In genomic region chr13:19438040-19438439, GRCm38 (mm10) we compare ENCODE assay signal across 9 mouse cellular contexts. TPM values are rescaled to one million over a fixed set of nuclear protein-coding genes. Genes with fewer than 3 reads are reported as not detected.
A peak's percentile ranks its signal among the peaks of the same experiment; 100 is the strongest.
DNase-seq lines count a peak whose midpoint lies in the region; ATAC-seq lines count a peak whose summit lies in the region.
"Had no signal": no experiment of that assay in that cellular context is flagged by ENCODE, and none has a peak within 500 bp of the region (broad histone marks: within the 10 kb centered on the region; RNA-seq: fewer than 3 reads in every experiment).

No protein-coding gene starts in this region.

- H3K9ac ChIP-seq in forebrain, embryonic 14.5 days (ENCODE audit: low read length), result no peak overlapping the region
- no peak overlapping the region for H3K9ac ChIP-seq in midbrain, embryonic 12.5 days (replicated peaks)

- H3K9me3 ChIP-seq in forebrain, embryonic 14.5 days (replicated peaks; ENCODE audit: control insufficient read depth, low read length), result no peaks in the 10 kb centered on the region
- no peaks in the 10 kb centered on the region for H3K9me3 ChIP-seq in midbrain, embryonic 12.5 days

- no peaks in the 10 kb centered on the region for H3K36me3 ChIP-seq in forebrain, embryonic 14.5 days (ENCODE audit: control insufficient read depth, insufficient read depth, low read length)
- H3K36me3 ChIP-seq in midbrain, embryonic 12.5 days, result no peaks in the 10 kb centered on the region

- peak; percentile 60 for ATAC-seq in forebrain, embryonic 14.5 days
- peak; percentile 63 for ATAC-seq in midbrain, embryonic 12.5 days (ENCODE audit: low FRiP score, low read depth)

- no peak overlapping the region for H3K4me2 ChIP-seq in forebrain, embryonic 14.5 days (ENCODE audit: low read length)
- H3K4me2 ChIP-seq in midbrain, embryonic 12.5 days (replicated peaks), result no peak overlapping the region

- no peak overlapping the region for H3K27ac ChIP-seq in forebrain, embryonic 14.5 days (ENCODE audit: low read depth, low read length)
- H3K27ac ChIP-seq in midbrain, embryonic 12.5 days (replicated peaks), result no peak overlapping the region

- H3K4me3 ChIP-seq in forebrain, embryonic 14.5 days (ENCODE audit: low read depth, low read length), result no peak overlapping the region
- no peak overlapping the region for H3K4me3 ChIP-seq in midbrain, embryonic 12.5 days
- H3K4me3 ChIP-seq: erythroblast, embryonic 14.5 days had no signal

- WGBS in forebrain, embryonic 14.5 days, result 75% methylated on average over 10 of the region's 10 CpGs
- WGBS in midbrain, embryonic 12.5 days, result 79% methylated on average over 10 of the region's 10 CpGs

- H3K27me3 ChIP-seq in forebrain, embryonic 14.5 days (replicated peaks; ENCODE audit: control insufficient read depth, insufficient read depth, low read length), result no peaks in the 10 kb centered on the region
- H3K27me3 ChIP-seq in midbrain, embryonic 12.5 days, result no peaks in the 10 kb centered on the region

- H3K4me1 ChIP-seq in forebrain, embryonic 14.5 days (ENCODE audit: control insufficient read depth, insufficient read depth, low read length), result no peaks in the 10 kb centered on the region
- H3K4me1 ChIP-seq in midbrain, embryonic 12.5 days, result no peaks in the 10 kb centered on the region

- peak; percentile 2 for DNase-seq in embryo, embryonic 11 days
- no peak for DNase-seq in embryo, embryonic 9.5 days (ENCODE audit: extremely low spot score)
- DNase-seq in right cerebral cortex, adult 2 months (ENCODE audit: low spot score in 2 of 2), result peak; percentile 13 to 22
- DNase-seq in right cerebral cortex, adult 18-20 months, result no peak
- DNase-seq in forebrain, embryonic 14.5 days (ENCODE audit: low spot score), result peak; percentile 42
- DNase-seq in spleen, postnatal 10 days (ENCODE audit: low spot score in 2 of 2), result no peak
- DNase-seq in gastrocnemius, postnatal 25 days, result no peak

RNA-seq across cellular contexts. Expression of gene Stard3nl, which starts 42.4 kb away (rescaled TPM):
- 199 and 213 TPM in 2 replicates for polyA plus RNA-seq in forebrain, embryonic 14.5 days (2014; fragmentation: Nextera tagmentation; extraction: Ambion mirVana)
- 127 and 136 TPM in 2 replicates for polyA plus RNA-seq in midbrain, embryonic 12.5 days (2016; fragmentation: Nextera tagmentation; extraction: Ambion mirVana)
- 1 to 10 TPM; 5.2 to 8.5 TPM for total RNA-seq in gastrocnemius, postnatal 25 days (2021)

Comparison
In these comparisons a context has a peak if more than half of its experiments do, and no peak if none do; other contexts are left out.
1. DNase-seq: peak in embryo, embryonic 11 days (single experiment), right cerebral cortex, adult 2 months (2 of 2) and forebrain, embryonic 14.5 days (single experiment); none in embryo, embryonic 9.5 days (single experiment), right cerebral cortex, adult 18-20 months (single experiment), spleen, postnatal 10 days (0 of 2) and gastrocnemius, postnatal 25 days (single experiment).